Mouse (Mus musculus): Measurements from ENCODE around the gene Dph2. TPM values are rescaled to one million over a fixed set of nuclear protein-coding genes. Genes with fewer than 3 reads are reported as not detected.

The Dph2 gene
- polyA plus RNA-seq, 1 experiment from 2014 or later: 22.9 TPM

GRCm38 (mm10) chr4:117924916-117925315, 33.1 kb upstream of the Dph2 start:
- Histone ChIP-seq H3K4me3 (replicated peaks; ENCODE audit: low read length) (no peak overlapping the region), H3K9me3 (ENCODE audit: control insufficient read depth, low read length) (no peaks in the 10 kb centered on the region), H3K27ac (no peak overlapping the region), H3K36me3 (replicated peaks; ENCODE audit: control insufficient read depth, insufficient read depth) (no peaks in the 10 kb centered on the region), H3K4me2 (replicated peaks) (no peak overlapping the region), H3K4me1 (replicated peaks; ENCODE audit: control insufficient read depth, insufficient read depth, low read length) (peaks cover 16% of the 10 kb centered on the region; the same call in 1 of the 2 replicates), H3K27me3 (ENCODE audit: control insufficient read depth, insufficient read depth, low read length) (peaks cover 50% of the 10 kb centered on the region), H3K9ac (no peak overlapping the region)
- ATAC-seq (ENCODE audit: low FRiP score): no peak
- 76% methylated on average over 5 of the region's 6 CpGs for WGBS
- no peak for DNase-seq (ENCODE audit: low spot score)

DNA sequence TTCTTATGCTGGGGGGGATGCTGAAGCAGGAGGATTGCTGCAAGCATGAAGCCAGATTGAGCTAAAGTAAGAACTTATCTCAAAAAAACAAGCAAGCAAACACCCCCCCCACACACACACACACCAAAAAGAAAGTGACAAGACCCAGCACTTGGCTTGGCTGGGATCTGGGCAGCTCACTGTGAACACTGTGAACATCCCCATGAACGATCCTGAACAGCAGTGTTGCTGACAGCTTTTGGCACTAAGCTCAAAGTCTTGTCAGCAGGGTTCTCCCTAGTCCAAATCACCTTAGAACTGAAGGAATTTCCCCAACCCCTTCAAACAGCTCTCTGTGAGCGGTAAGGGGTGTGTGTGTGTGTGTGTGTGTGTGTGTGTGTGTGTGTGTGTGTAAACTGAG, 31.6 kb upstream of the Dph2 start:
- Histone ChIP-seq H3K9me3 (ENCODE audit: control insufficient read depth, low read length) (no peaks in the 10 kb centered on the region), H3K36me3 (replicated peaks; ENCODE audit: control insufficient read depth, insufficient read depth) (no peaks in the 10 kb centered on the region), H3K9ac (no peak overlapping the region), H3K4me1 (replicated peaks; ENCODE audit: control insufficient read depth, insufficient read depth, low read length) (peaks cover 7% of the 10 kb centered on the region; the same call in 1 of the 2 replicates), H3K4me3 (replicated peaks; ENCODE audit: low read length) (no peak overlapping the region), H3K27me3 (ENCODE audit: control insufficient read depth, insufficient read depth, low read length) (peaks cover 35% of the 10 kb centered on the region), H3K4me2 (replicated peaks) (no peak overlapping the region), H3K27ac (no peak overlapping the region)
- no peak for DNase-seq (ENCODE audit: low spot score)
- WGBS: 56% methylated on average over 2 of the region's 2 CpGs
- ATAC-seq (ENCODE audit: low FRiP score): no peak

DNA sequence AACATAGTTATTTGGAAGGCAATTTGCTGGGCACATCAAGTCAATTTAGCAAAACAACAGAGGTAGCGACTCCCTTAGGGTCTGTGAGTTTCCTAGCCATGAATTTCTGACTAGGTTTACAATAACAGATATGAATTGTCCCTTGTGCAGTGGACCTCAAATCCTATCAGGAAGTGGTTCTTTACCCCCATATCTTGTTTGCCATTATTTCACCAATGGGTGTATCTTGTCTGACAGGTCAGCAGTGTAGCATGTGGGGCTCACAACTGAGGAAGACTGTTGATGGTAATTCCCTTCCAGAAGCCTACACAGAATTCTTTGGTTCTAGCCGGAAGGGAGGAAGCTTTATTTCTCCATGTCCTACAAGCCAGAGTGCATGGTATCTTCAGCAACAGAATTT, 29.5 kb upstream of the Dph2 start:
- H3K27me3 ChIP-seq (ENCODE audit: control insufficient read depth, insufficient read depth, low read length): peaks cover 21% of the 10 kb centered on the region; the same call in 1 of the 2 replicates
- no peak overlapping the region for H3K4me3 ChIP-seq (replicated peaks; ENCODE audit: low read length)
- ATAC-seq (ENCODE audit: low FRiP score) (no peak), DNase-seq (ENCODE audit: low spot score) (no peak)
- no peaks in the 10 kb centered on the region for H3K36me3 ChIP-seq (replicated peaks; ENCODE audit: control insufficient read depth, insufficient read depth)
- 89% methylated on average over 2 of the region's 2 CpGs for WGBS
- H3K9ac ChIP-seq: no peak overlapping the region
- no peaks in the 10 kb centered on the region for H3K9me3 ChIP-seq (ENCODE audit: control insufficient read depth, low read length)
- no peak overlapping the region for H3K27ac ChIP-seq
- H3K4me2 ChIP-seq (replicated peaks): no peak overlapping the region
- H3K4me1 ChIP-seq (replicated peaks; ENCODE audit: control insufficient read depth, insufficient read depth, low read length): no peaks in the 10 kb centered on the region

DNA sequence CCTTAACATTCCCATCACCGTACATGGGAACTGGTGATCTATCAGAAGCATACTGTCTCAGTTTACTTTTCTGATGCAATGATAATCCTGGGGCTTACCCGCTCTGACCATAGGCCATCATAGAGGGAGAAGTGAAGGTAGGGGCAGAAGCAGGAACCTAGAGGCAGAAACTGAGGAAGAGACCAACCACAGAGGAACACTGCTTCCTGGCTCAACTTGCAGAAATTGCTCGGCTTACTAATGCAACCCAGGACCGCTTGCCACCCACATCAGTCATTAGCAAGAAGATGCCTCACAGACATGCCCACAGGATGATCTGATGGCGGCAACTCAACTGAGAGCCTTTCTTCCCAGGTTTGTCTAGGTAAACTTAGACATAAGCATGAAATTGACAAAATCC, 26.9 kb upstream of the Dph2 start:
- peaks cover 14% of the 10 kb centered on the region for H3K4me1 ChIP-seq (replicated peaks; ENCODE audit: control insufficient read depth, insufficient read depth, low read length)
- H3K36me3 ChIP-seq (replicated peaks; ENCODE audit: control insufficient read depth, insufficient read depth): no peaks in the 10 kb centered on the region
- H3K27me3 ChIP-seq (ENCODE audit: control insufficient read depth, insufficient read depth, low read length): no peaks in the 10 kb centered on the region
- WGBS: 93% methylated on average over 5 of the region's 5 CpGs
- ATAC-seq (ENCODE audit: low FRiP score) (no peak), DNase-seq (ENCODE audit: low spot score) (no peak)
- H3K27ac ChIP-seq: no peak overlapping the region
- no peak overlapping the region for H3K9ac ChIP-seq
- H3K9me3 ChIP-seq (ENCODE audit: control insufficient read depth, low read length): no peaks in the 10 kb centered on the region
- no peak overlapping the region for H3K4me3 ChIP-seq (replicated peaks; ENCODE audit: low read length)
- H3K4me2 ChIP-seq (replicated peaks): no peak overlapping the region

GRCm38 (mm10) chr4:117918261-117918660, 26.4 kb upstream of the Dph2 start:
- WGBS: 69% methylated on average over 3 of the region's 3 CpGs
- Histone ChIP-seq H3K9me3 (ENCODE audit: control insufficient read depth, low read length) (no peaks in the 10 kb centered on the region), H3K36me3 (replicated peaks; ENCODE audit: control insufficient read depth, insufficient read depth) (no peaks in the 10 kb centered on the region), H3K27ac (no peak overlapping the region), H3K4me2 (replicated peaks) (no peak overlapping the region), H3K27me3 (ENCODE audit: control insufficient read depth, insufficient read depth, low read length) (no peaks in the 10 kb centered on the region), H3K9ac (no peak overlapping the region), H3K4me1 (replicated peaks; ENCODE audit: control insufficient read depth, insufficient read depth, low read length) (peaks cover 19% of the 10 kb centered on the region), H3K4me3 (replicated peaks; ENCODE audit: low read length) (no peak overlapping the region)
- DNase-seq (ENCODE audit: low spot score) (no peak), ATAC-seq (ENCODE audit: low FRiP score) (no peak)

GRCm38 (mm10) chr4:117917847-117918246, 26.0 kb upstream of the Dph2 start:
- no peaks in the 10 kb centered on the region for H3K9me3 ChIP-seq (ENCODE audit: control insufficient read depth, low read length)
- H3K4me2 ChIP-seq (replicated peaks): no peak overlapping the region
- peaks cover 23% of the 10 kb centered on the region for H3K4me1 ChIP-seq (replicated peaks; ENCODE audit: control insufficient read depth, insufficient read depth, low read length)
- ATAC-seq (ENCODE audit: low FRiP score) (no peak), DNase-seq (ENCODE audit: low spot score) (no peak)
- no peak overlapping the region for H3K9ac ChIP-seq
- no peaks in the 10 kb centered on the region for H3K27me3 ChIP-seq (ENCODE audit: control insufficient read depth, insufficient read depth, low read length)
- no peaks in the 10 kb centered on the region for H3K36me3 ChIP-seq (replicated peaks; ENCODE audit: control insufficient read depth, insufficient read depth)
- no peak overlapping the region for H3K4me3 ChIP-seq (replicated peaks; ENCODE audit: low read length)
- 94% methylated on average over 4 of the region's 4 CpGs for WGBS
- no peak overlapping the region for H3K27ac ChIP-seq

- H3K4me2 ChIP-seq (replicated peaks): no peak overlapping the region
- no peak for DNase-seq (ENCODE audit: low spot score)
- H3K9me3 ChIP-seq (ENCODE audit: control insufficient read depth, low read length): no peaks in the 10 kb centered on the region
- no peak overlapping the region for H3K27ac ChIP-seq
- no peaks in the 10 kb centered on the region for H3K27me3 ChIP-seq (ENCODE audit: control insufficient read depth, insufficient read depth, low read length)
- peaks cover 28% of the 10 kb centered on the region for H3K4me1 ChIP-seq (replicated peaks; ENCODE audit: control insufficient read depth, insufficient read depth, low read length)
- ATAC-seq (ENCODE audit: low FRiP score): no peak
- H3K4me3 ChIP-seq (replicated peaks; ENCODE audit: low read length): no peak overlapping the region
- H3K9ac ChIP-seq: no peak overlapping the region
- WGBS: 87% methylated on average over 4 of the region's 4 CpGs
- H3K36me3 ChIP-seq (replicated peaks; ENCODE audit: control insufficient read depth, insufficient read depth): 0 out of 2 replicates have a peak, but pooled peaks cover 1% of the 10 kb centered on the region
These were observed 25.6 kb upstream of the Dph2 start for GRCm38 (mm10) chr4:117917402-117917801.

- peak overlapping the region; percentile 98 for H3K4me2 ChIP-seq (replicated peaks)
- H3K27me3 ChIP-seq (ENCODE audit: control insufficient read depth, insufficient read depth, low read length): no peaks in the 10 kb centered on the region
- DNase-seq (ENCODE audit: low spot score): no peak
- H3K4me3 ChIP-seq (replicated peaks; ENCODE audit: low read length): no peak overlapping the region
- 90% methylated on average over 5 of the region's 5 CpGs for WGBS
- ATAC-seq (ENCODE audit: low FRiP score): no peak
- no peak overlapping the region for H3K9ac ChIP-seq
- peaks cover 11% of the 10 kb centered on the region for H3K36me3 ChIP-seq (replicated peaks; ENCODE audit: control insufficient read depth, insufficient read depth)
- no peak overlapping the region for H3K27ac ChIP-seq
- H3K9me3 ChIP-seq (ENCODE audit: control insufficient read depth, low read length): no peaks in the 10 kb centered on the region
- H3K4me1 ChIP-seq (replicated peaks; ENCODE audit: control insufficient read depth, insufficient read depth, low read length): peaks cover 31% of the 10 kb centered on the region
These were observed 24.6 kb upstream of the Dph2 start for GRCm38 (mm10) chr4:117916386-117916785.

GRCm38 (mm10) chr4:117915489-117916105, 23.8 kb upstream of the Dph2 start:
- H3K4me2 ChIP-seq (replicated peaks): peak overlapping the region; percentile 98
- 6% methylated on average over 19 of the region's 19 CpGs for WGBS
- no peaks in the 10 kb centered on the region for H3K9me3 ChIP-seq (ENCODE audit: control insufficient read depth, low read length)
- H3K36me3 ChIP-seq (replicated peaks; ENCODE audit: control insufficient read depth, insufficient read depth): peaks cover 17% of the 10 kb centered on the region
- DNase-seq (ENCODE audit: low spot score) (no peak), ATAC-seq (ENCODE audit: low FRiP score) (no peak)
- H3K4me3 ChIP-seq (replicated peaks; ENCODE audit: low read length): peak overlapping the region; percentile 83
- H3K4me1 ChIP-seq (replicated peaks; ENCODE audit: control insufficient read depth, insufficient read depth, low read length): peaks cover 33% of the 10 kb centered on the region
- H3K27me3 ChIP-seq (ENCODE audit: control insufficient read depth, insufficient read depth, low read length): no peaks in the 10 kb centered on the region
- peak overlapping the region; percentile 75 for H3K9ac ChIP-seq
- H3K27ac ChIP-seq: peak overlapping the region; percentile 3; the same call in 1 of the 2 replicates

Data from hindbrain, embryonic 14.5 days (tissue).